Mouse (Mus musculus) MEL (cell line): ENCODE measurements at regions not wholly inside any gene's neighbourhood (a gene's known extent, or its start where the extent isn't known, plus 50 kb on each side); places are given as distances from the start of the nearest gene placed in this dataset.

Source experiments
- EP300 ChIP-seq, 2 experiments: IDR thresholded peaks; 2 replicates each; pipeline ENCODE4 v1.6.1; 2011; ENCODE audit warnings: improper control_type of control experiment in 2 of 2, low read length in 2 of 2, low read depth in 1 of 2, mild to moderate bottlenecking in 1 of 2
- ETS1 ChIP-seq: IDR thresholded peaks from 2 replicates; pipeline ENCODE4 v1.6.1; 2012; ENCODE audit warnings: low read depth, mild to moderate bottlenecking, inconsistent platforms, low read length, improper control_type of control experiment, moderate library complexity
- GATA1 ChIP-seq: IDR thresholded peaks from 2 replicates; pipeline ENCODE4 v1.6.1; 2011; ENCODE audit warnings: low read depth, low read length, improper control_type of control experiment
- MAFK ChIP-seq: IDR thresholded peaks from 2 replicates; pipeline ENCODE4 v1.6.1; 2011; ENCODE audit warnings: low read depth, mild to moderate bottlenecking, low read length, improper control_type of control experiment, borderline replicate concordance
- MAX ChIP-seq: IDR thresholded peaks from 2 replicates; pipeline ENCODE4 v1.6.1; 2011; ENCODE audit warnings: low read length, improper control_type of control experiment
- MYC ChIP-seq: IDR thresholded peaks from 2 replicates; pipeline ENCODE4 v1.6.1; 2011; ENCODE audit warnings: low read depth, mild to moderate bottlenecking, low read length, improper control_type of control experiment, moderate library complexity
- NELFE ChIP-seq: IDR thresholded peaks from 2 replicates; pipeline ENCODE4 v1.6.1; 2011; ENCODE audit warnings: low read depth, low read length, improper control_type of control experiment
- POLR2A ChIP-seq, 2 experiments: IDR thresholded peaks; 2 replicates each; pipeline ENCODE4 v1.6.1; 2011 to 2012; ENCODE audit warnings: low read length in 2 of 2, mild to moderate bottlenecking in 2 of 2, control low read depth in 1 of 2, improper control_type of control experiment in 1 of 2, low read depth in 1 of 2, moderate library complexity in 1 of 2; ENCODE audit not compliant: control insufficient read depth in 1 of 2, insufficient read depth in 1 of 2, poor library complexity in 1 of 2
- TCF12 ChIP-seq: IDR thresholded peaks from 2 replicates; pipeline ENCODE4 v1.6.1; 2014; ENCODE audit warnings: low read depth, mild to moderate bottlenecking, inconsistent platforms, low read length, improper control_type of control experiment, moderate library complexity
- UBTF ChIP-seq: IDR thresholded peaks from 2 replicates; pipeline ENCODE4 v1.6.1; 2012; ENCODE audit warnings: low read depth, mild to moderate bottlenecking, inconsistent platforms, low read length, improper control_type of control experiment, moderate library complexity, borderline replicate concordance; ENCODE audit not compliant: insufficient read depth
- ZMIZ1 ChIP-seq: IDR thresholded peaks from 2 replicates; pipeline ENCODE4 v1.6.1; 2012; ENCODE audit warnings: low read depth, mild to moderate bottlenecking, inconsistent platforms, low read length, improper control_type of control experiment, moderate library complexity
- ZNF384 ChIP-seq: IDR thresholded peaks from 2 replicates; pipeline ENCODE4 v1.6.1; 2012; ENCODE audit warnings: low read depth, mild to moderate bottlenecking, inconsistent platforms, low read length, improper control_type of control experiment

DNA sequence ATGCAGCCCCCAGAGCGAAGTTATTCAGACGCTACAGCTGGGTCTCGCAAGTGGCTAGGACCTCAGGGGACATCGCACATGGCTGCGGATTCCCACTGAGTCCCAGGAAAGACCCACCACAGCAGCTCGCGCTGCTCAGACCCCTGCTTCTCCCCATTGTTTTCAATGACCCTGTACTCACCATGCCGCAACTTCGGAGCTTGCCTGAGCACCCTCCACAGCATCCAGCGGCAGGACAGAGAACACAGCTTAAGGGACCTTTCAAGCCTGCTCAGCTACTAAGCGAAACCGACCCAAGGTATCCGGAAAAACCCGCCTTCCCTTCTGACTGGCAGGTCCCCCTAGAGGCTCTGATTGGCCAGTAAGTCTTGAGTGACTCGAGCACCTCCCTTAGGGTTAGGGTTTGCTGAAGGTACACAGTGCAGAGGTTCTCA, 78.4 kb upstream of the Gm15446 start:
- no peak for TF ChIP-seq UBTF
- TF ChIP-seq EP300 (IDR thresholded peaks at IDR 0.05; ENCODE audit: low read depth in 1 of 2, low read length in 2 of 2) = no peak
- TF ChIP-seq MAFK = no peak
- peak; percentile 51 for TF ChIP-seq NELFE
- TF ChIP-seq ZNF384 = no peak
- no peak for TF ChIP-seq MAX
- peak; percentile 51 to 73; a peak in 2 of 4 replicates for TF ChIP-seq POLR2A (IDR thresholded peaks at IDR 0.05; ENCODE audit: control insufficient read depth in 1 of 2, insufficient read depth in 1 of 2, low read depth in 1 of 2, low read length in 2 of 2, poor library complexity in 1 of 2)
- no peak for TF ChIP-seq TCF12
- no peak for TF ChIP-seq ETS1
- TF ChIP-seq MYC = no peak
- no peak for TF ChIP-seq ZMIZ1
- no peak for TF ChIP-seq GATA1
